Mouse (Mus musculus): ENCODE results near the gene Sdad1.

DNA sequence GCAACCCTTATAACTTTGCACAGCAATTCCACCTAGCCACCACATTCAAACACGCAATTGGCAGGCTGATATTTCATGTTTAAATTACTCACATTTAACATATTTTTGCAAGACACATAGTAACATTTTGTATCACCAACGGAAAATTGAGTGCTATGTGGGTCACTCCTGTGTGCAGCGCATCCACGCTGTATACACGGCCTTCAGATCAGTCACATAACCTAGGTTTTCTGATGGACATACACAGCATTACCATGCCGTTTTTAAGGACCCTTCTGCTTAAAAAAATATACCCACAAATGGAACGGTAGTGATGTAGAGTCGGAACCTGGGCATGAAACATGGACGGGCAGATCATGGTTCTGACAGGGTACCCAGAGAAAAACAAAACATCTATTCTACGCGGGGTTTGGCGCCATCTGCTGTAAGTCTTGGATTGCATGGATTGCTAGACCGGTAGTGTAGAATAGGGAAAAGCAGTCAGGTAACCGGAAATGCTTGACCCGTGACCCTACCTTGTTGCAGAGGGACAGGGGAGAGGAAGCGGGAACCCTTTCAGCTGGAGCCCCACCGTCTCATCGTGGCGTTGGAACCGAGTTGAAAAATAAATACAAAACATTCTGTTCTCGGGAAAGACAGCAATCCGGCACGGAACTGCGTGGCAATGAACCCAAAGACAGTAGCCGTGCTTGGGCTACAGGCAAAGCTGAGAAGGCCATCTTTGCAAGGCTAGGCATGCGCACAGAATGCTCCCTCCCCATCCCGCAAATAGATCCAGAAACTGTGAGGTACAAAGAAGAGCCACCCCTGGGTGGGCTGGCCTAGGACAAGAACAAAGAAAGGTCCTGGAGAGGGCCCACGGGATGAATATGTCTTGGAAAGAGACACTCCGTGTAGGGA, 70.7 kb downstream of the Sdad1 start:
- TF ChIP-seq POLR2A (IDR thresholded peaks at IDR 0.05; ENCODE audit: extremely low read depth, insufficient read depth, low read length): no peak
- TF ChIP-seq CTCF (IDR thresholded peaks at IDR 0.05; ENCODE audit: low read depth, low read length): peak; percentile 58
